Mouse (Mus musculus): ENCODE data around the gene Rngtt. TPM values are rescaled to one million over a fixed set of nuclear protein-coding genes. Genes with fewer than 3 reads are reported as not detected.

Gene Rngtt
- total and polyA plus RNA-seq, 3 experiments = 15.0 to 18.7 TPM; not detected in 1

GRCm38 (mm10) chr4:33464432-33464831 is 154.3 kb downstream of the Rngtt start:
- Histone ChIP-seq H3K27me3 (ENCODE audit: control insufficient read depth in 1 of 2, insufficient read depth in 2 of 2, low read length in 2 of 2) (no peaks in the 10 kb centered on the region), H3K4me1 (ENCODE audit: control insufficient read depth in 1 of 2, insufficient read depth in 2 of 2, low read length in 2 of 2) (peaks cover 9 to 10% of the 10 kb centered on the region in 2 experiments), H3K27ac (ENCODE audit: control insufficient read depth, low read depth, low read length) (no peak overlapping the region), H3K36me3 (ENCODE audit: control insufficient read depth in 1 of 2, insufficient read depth in 2 of 2, low read length in 2 of 2) (peaks cover 3 to 16% of the 10 kb centered on the region in 2 experiments; a peak in 3 of 4 replicates), H3K9ac (ENCODE audit: control insufficient read depth, low read depth, low read length, poor library complexity, severe bottlenecking) (no peak overlapping the region), H3K9me3 (replicated peaks; ENCODE audit: insufficient read depth, low read length) (no peaks in the 10 kb centered on the region), H3K4me3 (ENCODE audit: control insufficient read depth in 1 of 2, insufficient read depth in 1 of 2, low read depth in 2 of 2, low read length in 2 of 2) (no peak overlapping the region), H3K79me2 (ENCODE audit: control insufficient read depth, insufficient read depth, low read length, poor library complexity) (no peaks in the 10 kb centered on the region)
- no peak for TF ChIP-seq TCF12 (IDR thresholded peaks at IDR 0.05; ENCODE audit: low read depth, low read length)
- TF ChIP-seq TAL1 (IDR thresholded peaks at IDR 0.05; ENCODE audit: low read length) = no peak
- no peak for DNase-seq (ENCODE audit: low read depth, low spot score)

GRCm38 (mm10) chr4:33465871-33466270 is 155.8 kb downstream of the Rngtt start:
- Histone ChIP-seq H3K27ac (ENCODE audit: control insufficient read depth, low read depth, low read length) (no peak overlapping the region), H3K9ac (ENCODE audit: control insufficient read depth, low read depth, low read length, poor library complexity, severe bottlenecking) (no peak overlapping the region), H3K4me1 (ENCODE audit: control insufficient read depth in 1 of 2, insufficient read depth in 2 of 2, low read length in 2 of 2) (peaks cover 9 to 10% of the 10 kb centered on the region in 2 experiments)

GRCm38 (mm10) chr4:33466970-33467399 is 156.9 kb downstream of the Rngtt start:
- DNase-seq (ENCODE audit: low read depth, low spot score) = peak; percentile 78
- Histone ChIP-seq H3K79me2 (ENCODE audit: control insufficient read depth, insufficient read depth, low read length, poor library complexity) (no peaks in the 10 kb centered on the region), H3K27me3 (ENCODE audit: control insufficient read depth in 1 of 2, insufficient read depth in 2 of 2, low read length in 2 of 2) (no peaks in the 10 kb centered on the region), H3K4me1 (ENCODE audit: control insufficient read depth in 1 of 2, insufficient read depth in 2 of 2, low read length in 2 of 2) (peaks cover 9 to 10% of the 10 kb centered on the region in 2 experiments), H3K36me3 (ENCODE audit: control insufficient read depth in 1 of 2, insufficient read depth in 2 of 2, low read length in 2 of 2) (peaks cover 0 to 16% of the 10 kb centered on the region in 2 experiments; a peak in 3 of 4 replicates), H3K9ac (ENCODE audit: control insufficient read depth, low read depth, low read length, poor library complexity, severe bottlenecking) (no peak overlapping the region), H3K9me3 (replicated peaks; ENCODE audit: insufficient read depth, low read length) (no peaks in the 10 kb centered on the region), H3K4me3 (ENCODE audit: control insufficient read depth in 1 of 2, insufficient read depth in 1 of 2, low read depth in 2 of 2, low read length in 2 of 2) (no peak overlapping the region), H3K27ac (ENCODE audit: control insufficient read depth, low read depth, low read length) (peak overlapping the region; percentile 57)
- no peak for TF ChIP-seq USF2 (IDR thresholded peaks at IDR 0.05; ENCODE audit: borderline replicate concordance in 1 of 2, insufficient read depth in 1 of 2, low read depth in 1 of 2, low read length in 2 of 2)
- no peak for TF ChIP-seq HCFC1 (IDR thresholded peaks at IDR 0.05; ENCODE audit: low read depth, low read length)
- TF ChIP-seq SIN3A (IDR thresholded peaks at IDR 0.05; ENCODE audit: low read length) = no peak
- TF ChIP-seq MAFK (IDR thresholded peaks at IDR 0.05; ENCODE audit: borderline replicate concordance, low read depth, low read length) = 0 out of 2 replicates have a peak, but pooled peaks have one; percentile 42
- 0 out of 2 replicates have a peak, but pooled peaks have one; percentile 14 for TF ChIP-seq RCOR1 (IDR thresholded peaks at IDR 0.05; ENCODE audit: low read depth, low read length)
- 0 out of 2 replicates have a peak, but pooled peaks have one; percentile 24 for TF ChIP-seq MYB (IDR thresholded peaks at IDR 0.05; ENCODE audit: low read depth, low read length)
- TF ChIP-seq GABPA (IDR thresholded peaks at IDR 0.05; ENCODE audit: low read depth, low read length) = 0 out of 2 replicates have a peak, but pooled peaks have one; percentile 37
- peak; percentile 67 for TF ChIP-seq TAL1 (IDR thresholded peaks at IDR 0.05; ENCODE audit: low read length)
- peak; percentile 97 for TF ChIP-seq ETS1 (IDR thresholded peaks at IDR 0.05; ENCODE audit: low read depth, low read length)
- TF ChIP-seq MXI1 (IDR thresholded peaks at IDR 0.05; ENCODE audit: low read depth, low read length) = peak; percentile 35; the same call in 1 of the 2 replicates
- peak; percentile 87 for TF ChIP-seq GATA1 (IDR thresholded peaks at IDR 0.05; ENCODE audit: low read depth, low read length)
- peak; percentile 88 for TF ChIP-seq TCF12 (IDR thresholded peaks at IDR 0.05; ENCODE audit: low read depth, low read length)
- TF ChIP-seq EP300 (IDR thresholded peaks at IDR 0.05; ENCODE audit: low read depth in 1 of 2, low read length in 2 of 2) = peak; percentile 74 to 75

More at GRCm38 (mm10) chr4:33465871-33466270, 155.8 kb downstream of the Rngtt start:
- Histone ChIP-seq H3K36me3 (ENCODE audit: control insufficient read depth in 1 of 2, insufficient read depth in 2 of 2, low read length in 2 of 2) (peaks cover 2 to 16% of the 10 kb centered on the region in 2 experiments; a peak in 3 of 4 replicates), H3K4me3 (ENCODE audit: control insufficient read depth in 1 of 2, insufficient read depth in 1 of 2, low read depth in 2 of 2, low read length in 2 of 2) (no peak overlapping the region), H3K9me3 (replicated peaks; ENCODE audit: insufficient read depth, low read length) (no peaks in the 10 kb centered on the region), H3K27me3 (ENCODE audit: control insufficient read depth in 1 of 2, insufficient read depth in 2 of 2, low read length in 2 of 2) (no peaks in the 10 kb centered on the region), H3K79me2 (ENCODE audit: control insufficient read depth, insufficient read depth, low read length, poor library complexity) (no peaks in the 10 kb centered on the region)
- TF ChIP-seq BHLHE40 (IDR thresholded peaks at IDR 0.05; ENCODE audit: borderline replicate concordance, low read depth, low read length) = no peak
- TF ChIP-seq MAX (IDR thresholded peaks at IDR 0.05; ENCODE audit: low read length) = no peak
- no peak for TF ChIP-seq ELF1 (IDR thresholded peaks at IDR 0.05; ENCODE audit: low read depth, low read length)
- no peak for TF ChIP-seq ZKSCAN1 (IDR thresholded peaks at IDR 0.05; ENCODE audit: low read depth, low read length)
- no peak for TF ChIP-seq GABPA (IDR thresholded peaks at IDR 0.05; ENCODE audit: low read depth, low read length)
- no peak for TF ChIP-seq MAZ (IDR thresholded peaks at IDR 0.05; ENCODE audit: low read depth, low read length)
- TF ChIP-seq POLR2AphosphoS2 (IDR thresholded peaks at IDR 0.05; ENCODE audit: low read length) = no peak
- TF ChIP-seq MAFK (IDR thresholded peaks at IDR 0.05; ENCODE audit: borderline replicate concordance, low read depth, low read length) = no peak
- no peak for TF ChIP-seq HCFC1 (IDR thresholded peaks at IDR 0.05; ENCODE audit: low read depth, low read length)
- TF ChIP-seq RAD21 (IDR thresholded peaks at IDR 0.05; ENCODE audit: low read depth, low read length) = no peak
- DNase-seq (ENCODE audit: low read depth, low spot score) = no peak
